Mouse (Mus musculus) olfactory bulb, adult 2 months (tissue): ENCODE results near the gene Pigb.

Source experiments
- CTCF ChIP-seq: fragments of 200-500 bp; IDR thresholded peaks from 2 replicates; pipeline ENCODE4 v1.5.1; 2012; ENCODE audit warnings: low read depth, mild to moderate bottlenecking, low read length, moderate library complexity; ENCODE audit not compliant: insufficient read depth
- POLR2A ChIP-seq: fragments of 200-500 bp; IDR thresholded peaks from 2 replicates; pipeline ENCODE4 v1.6.1; 2012; ENCODE audit warnings: mild to moderate bottlenecking, low read depth, low read length, moderate library complexity; ENCODE audit not compliant: insufficient read depth

GRCm38 (mm10) chr9:73067086-73067485, 26.9 kb upstream of the Pigb start:
- TF ChIP-seq CTCF = no peak
- no peak for TF ChIP-seq POLR2A
